ENCODE assay signal across 9 mouse cellular contexts in genomic region chr5:120793043-120793442, GRCm38 (mm10). TPM values are rescaled to one million over a fixed set of nuclear protein-coding genes. Genes with fewer than 3 reads are reported as not detected.
DNase-seq lines count a peak whose midpoint lies in the region; ATAC-seq and TF ChIP-seq lines count a peak whose summit lies in the region.
"Had no signal": no experiment of that assay in that cellular context is flagged by ENCODE, and none has a peak within 500 bp of the region (broad histone marks: within the 10 kb centered on the region; RNA-seq: fewer than 3 reads in every experiment).

No protein-coding gene starts in this region.

- H3K27me3 ChIP-seq in forebrain, embryonic 10.5 days (ENCODE audit: poor library complexity, severe bottlenecking): no peaks in the 10 kb centered on the region
- no peaks in the 10 kb centered on the region for H3K27me3 ChIP-seq in forebrain, embryonic 16.5 days (replicated peaks; ENCODE audit: control insufficient read depth, insufficient read depth, low read length)
- H3K27me3 ChIP-seq in neural tube, embryonic 15.5 days (replicated peaks): no peaks in the 10 kb centered on the region
- no peaks in the 10 kb centered on the region for H3K27me3 ChIP-seq in cerebellum, adult 2 months (ENCODE audit: control insufficient read depth, insufficient read depth, low read length)

- no peak for TF ChIP-seq POLR2A in cerebellum, adult 2 months (IDR thresholded peaks at IDR 0.05; ENCODE audit: borderline replicate concordance, insufficient read depth, low read length)
- TF ChIP-seq POLR2A in lung, adult 2 months (IDR thresholded peaks at IDR 0.05; ENCODE audit: borderline replicate concordance, extremely low read depth, low read depth, low read length): no peak

- H3K36me3 ChIP-seq in forebrain, embryonic 10.5 days (replicated peaks): no peaks in the 10 kb centered on the region
- H3K36me3 ChIP-seq in forebrain, embryonic 16.5 days (ENCODE audit: control insufficient read depth, insufficient read depth): no peaks in the 10 kb centered on the region
- no peaks in the 10 kb centered on the region for H3K36me3 ChIP-seq in neural tube, embryonic 15.5 days
- H3K36me3 ChIP-seq: heart, embryonic 15.5 days had no signal

- no peak overlapping the region for H3K4me3 ChIP-seq in forebrain, embryonic 10.5 days
- H3K4me3 ChIP-seq in forebrain, embryonic 16.5 days (replicated peaks; ENCODE audit: low read length): no peak overlapping the region
- H3K4me3 ChIP-seq in neural tube, embryonic 15.5 days (replicated peaks): no peak overlapping the region
- H3K4me3 ChIP-seq in cerebellum, adult 2 months (replicated peaks; ENCODE audit: insufficient read depth, low read depth, low read length): no peak overlapping the region
- no peak overlapping the region for H3K4me3 ChIP-seq in lung, adult 2 months (replicated peaks; ENCODE audit: extremely low read depth, low read depth, low read length)
- H3K4me3 ChIP-seq: heart, embryonic 15.5 days had no signal

- no peaks in the 10 kb centered on the region for H3K4me1 ChIP-seq in forebrain, embryonic 10.5 days
- H3K4me1 ChIP-seq in forebrain, embryonic 16.5 days (replicated peaks; ENCODE audit: control insufficient read depth, insufficient read depth, low read length): no peaks in the 10 kb centered on the region
- no peaks in the 10 kb centered on the region for H3K4me1 ChIP-seq in neural tube, embryonic 15.5 days
- no peaks in the 10 kb centered on the region for H3K4me1 ChIP-seq in cerebellum, adult 2 months (ENCODE audit: control insufficient read depth, insufficient read depth, low read length)
- H3K4me1 ChIP-seq in lung, adult 2 months (ENCODE audit: control insufficient read depth, insufficient read depth, low read length): no peaks in the 10 kb centered on the region
- H3K4me1 ChIP-seq: heart, embryonic 15.5 days had no signal

- H3K4me2 ChIP-seq in forebrain, embryonic 16.5 days (ENCODE audit: low read length): no peak overlapping the region
- H3K4me2 ChIP-seq in neural tube, embryonic 15.5 days: no peak overlapping the region
- H3K4me2 ChIP-seq: heart, embryonic 15.5 days had no signal

- ATAC-seq in forebrain, embryonic 16.5 days: no peak
- no peak for ATAC-seq in neural tube, embryonic 15.5 days (ENCODE audit: low FRiP score)

- DNase-seq in forebrain, embryonic 10.5 days (ENCODE audit: extremely low spot score, low spot score): peak; percentile 44
- peak; percentile 43 for DNase-seq in neural tube, embryonic 10.5 days (ENCODE audit: extremely low spot score, low spot score)
- DNase-seq in cerebellum, adult 2 months: peak; percentile 20 to 50
- DNase-seq in hindlimb bud, embryonic 11.5 days (ENCODE audit: extremely low spot score, low read depth, low spot score): peak; percentile 5
- peak; percentile 45 for DNase-seq in lung, adult 2 months
- DNase-seq in spleen, adult 12 weeks (ENCODE audit: low spot score): peak; percentile 61

- peak; percentile 65; the same call in 1 of the 2 replicates for TF ChIP-seq CTCF in cerebellum, adult 2 months (IDR thresholded peaks at IDR 0.05; ENCODE audit: borderline replicate concordance, insufficient read depth, low read depth, low read length)
- peak; percentile 47 for TF ChIP-seq CTCF in lung, adult 2 months (IDR thresholded peaks at IDR 0.05; ENCODE audit: insufficient read depth, low read length)

- no peaks in the 10 kb centered on the region for H3K9me3 ChIP-seq in forebrain, embryonic 10.5 days
- no peaks in the 10 kb centered on the region for H3K9me3 ChIP-seq in forebrain, embryonic 16.5 days (ENCODE audit: control insufficient read depth, low read length)
- H3K9me3 ChIP-seq in neural tube, embryonic 15.5 days (replicated peaks): no peaks in the 10 kb centered on the region
- H3K9me3 ChIP-seq: heart, embryonic 15.5 days had no signal

- H3K9ac ChIP-seq in forebrain, embryonic 16.5 days (replicated peaks; ENCODE audit: low read depth, low read length): no peak overlapping the region
- H3K9ac ChIP-seq in neural tube, embryonic 15.5 days (replicated peaks): no peak overlapping the region
- H3K9ac ChIP-seq: heart, embryonic 15.5 days had no signal

- H3K27ac ChIP-seq in forebrain, embryonic 10.5 days: no peak overlapping the region
- no peak overlapping the region for H3K27ac ChIP-seq in forebrain, embryonic 16.5 days (ENCODE audit: low read length)
- H3K27ac ChIP-seq in neural tube, embryonic 15.5 days (replicated peaks): no peak overlapping the region
- no peak overlapping the region for H3K27ac ChIP-seq in cerebellum, adult 2 months (ENCODE audit: insufficient read depth, low read length)
- H3K27ac ChIP-seq: heart, embryonic 15.5 days had no signal

- WGBS in forebrain, embryonic 10.5 days: 38% methylated on average over 2 of the region's 2 CpGs
- 17% methylated on average over 2 of the region's 2 CpGs for WGBS in forebrain, embryonic 16.5 days
- 19% methylated on average over 2 of the region's 2 CpGs for WGBS in neural tube, embryonic 15.5 days
- 16% methylated on average over 2 of the region's 2 CpGs for WGBS in cerebellum, adult 2 months
- 15% methylated on average over 2 of the region's 2 CpGs for WGBS in lung, adult 2 months

RNA-seq across cellular contexts. Expression of gene Oas1e, which starts 2.3 kb away (rescaled TPM):
- polyA plus RNA-seq in forebrain, embryonic 10.5 days (2016; fragmentation: Nextera tagmentation; extraction: Ambion mirVana): not detected in 2 replicates
- polyA plus RNA-seq in forebrain, embryonic 16.5 days (2015; fragmentation: Nextera tagmentation; extraction: Ambion mirVana): not detected in 2 replicates
- 0.18 and 0.31 TPM in 2 replicates for polyA plus RNA-seq in neural tube, embryonic 15.5 days (2015; fragmentation: Nextera tagmentation; extraction: Ambion mirVana)
- not detected in 2 replicates for polyA plus RNA-seq in cerebellum, adult 2 months (2012; rRNA removed)
- polyA plus RNA-seq in lung, adult 2 months (2012; rRNA removed): 0.06 TPM in 1 of 2 replicates, not detected in the other

RNA-seq across cellular contexts. Expression of gene Oas3, which starts 15.6 kb away (rescaled TPM):
- 0.07 and 0.14 TPM in 2 replicates for polyA plus RNA-seq in forebrain, embryonic 10.5 days (2016; fragmentation: Nextera tagmentation; extraction: Ambion mirVana)
- polyA plus RNA-seq in forebrain, embryonic 16.5 days (2015; fragmentation: Nextera tagmentation; extraction: Ambion mirVana): 0.15 and 0.25 TPM in 2 replicates
- 0.60 and 0.87 TPM in 2 replicates for polyA plus RNA-seq in neural tube, embryonic 15.5 days (2015; fragmentation: Nextera tagmentation; extraction: Ambion mirVana)
- 0.08 TPM in 2 replicates for polyA plus RNA-seq in cerebellum, adult 2 months (2012; rRNA removed)
- 1.6 and 1.7 TPM in 2 replicates for polyA plus RNA-seq in lung, adult 2 months (2012; rRNA removed)

RNA-seq across cellular contexts. Expression of gene Oas1c, which starts 19.3 kb away (rescaled TPM):
- polyA plus RNA-seq in forebrain, embryonic 10.5 days (2016; fragmentation: Nextera tagmentation; extraction: Ambion mirVana): 0.33 and 0.41 TPM in 2 replicates
- 0.32 and 0.34 TPM in 2 replicates for polyA plus RNA-seq in forebrain, embryonic 16.5 days (2015; fragmentation: Nextera tagmentation; extraction: Ambion mirVana)
- polyA plus RNA-seq in neural tube, embryonic 15.5 days (2015; fragmentation: Nextera tagmentation; extraction: Ambion mirVana): 0.55 and 0.65 TPM in 2 replicates
- polyA plus RNA-seq in cerebellum, adult 2 months (2012; rRNA removed): 1.2 and 2.0 TPM in 2 replicates
- 2.7 and 4.6 TPM in 2 replicates for polyA plus RNA-seq in lung, adult 2 months (2012; rRNA removed)

RNA-seq across cellular contexts. Expression of gene Oas2, which starts 43.4 kb away (rescaled TPM):
- 0.11 TPM in 1 of 2 replicates, not detected in the other for polyA plus RNA-seq in forebrain, embryonic 10.5 days (2016; fragmentation: Nextera tagmentation; extraction: Ambion mirVana)
- 0.27 TPM in 1 of 2 replicates, not detected in the other for polyA plus RNA-seq in forebrain, embryonic 16.5 days (2015; fragmentation: Nextera tagmentation; extraction: Ambion mirVana)
- 0.20 and 0.46 TPM in 2 replicates for polyA plus RNA-seq in neural tube, embryonic 15.5 days (2015; fragmentation: Nextera tagmentation; extraction: Ambion mirVana)
- polyA plus RNA-seq in cerebellum, adult 2 months (2012; rRNA removed): 0.41 and 0.80 TPM in 2 replicates
- 4.5 and 5.0 TPM in 2 replicates for polyA plus RNA-seq in lung, adult 2 months (2012; rRNA removed)

RNA-seq across cellular contexts. Expression of gene Oas1f, which starts 54.1 kb away (rescaled TPM):
- polyA plus RNA-seq in forebrain, embryonic 10.5 days (2016; fragmentation: Nextera tagmentation; extraction: Ambion mirVana): not detected in 2 replicates
- not detected in 2 replicates for polyA plus RNA-seq in forebrain, embryonic 16.5 days (2015; fragmentation: Nextera tagmentation; extraction: Ambion mirVana)
- polyA plus RNA-seq in neural tube, embryonic 15.5 days (2015; fragmentation: Nextera tagmentation; extraction: Ambion mirVana): not detected in 2 replicates
- polyA plus RNA-seq in cerebellum, adult 2 months (2012; rRNA removed): not detected in 2 replicates
- polyA plus RNA-seq in lung, adult 2 months (2012; rRNA removed): not detected in 2 replicates
- polyA plus RNA-seq: heart, embryonic 15.5 days had no signal

Comparison
In these comparisons a context has a peak if more than half of its experiments do, and no peak if none do; other contexts are left out.
1. DNase-seq: peak in every context shown above with its lines; median percentile 61 in spleen, adult 12 weeks; 45 in lung, adult 2 months; 44 in forebrain, embryonic 10.5 days; 43 in neural tube, embryonic 10.5 days; 35 in cerebellum, adult 2 months; 5 in hindlimb bud, embryonic 11.5 days.